Mouse (Mus musculus) urinary bladder, postnatal 14 days (tissue): ENCODE measurements at regions not wholly inside any gene's neighbourhood (a gene's known extent, or its start where the extent isn't known, plus 50 kb on each side); places are given as distances from the start of the nearest gene placed in this dataset.
A peak's percentile ranks its signal among the peaks of the same experiment; 100 is the strongest.

Source experiments
- DNase-seq: peaks from one replicate; pipeline ENCODE4 v3.0.0; 2021; ENCODE audit warnings: low spot score

DNA sequence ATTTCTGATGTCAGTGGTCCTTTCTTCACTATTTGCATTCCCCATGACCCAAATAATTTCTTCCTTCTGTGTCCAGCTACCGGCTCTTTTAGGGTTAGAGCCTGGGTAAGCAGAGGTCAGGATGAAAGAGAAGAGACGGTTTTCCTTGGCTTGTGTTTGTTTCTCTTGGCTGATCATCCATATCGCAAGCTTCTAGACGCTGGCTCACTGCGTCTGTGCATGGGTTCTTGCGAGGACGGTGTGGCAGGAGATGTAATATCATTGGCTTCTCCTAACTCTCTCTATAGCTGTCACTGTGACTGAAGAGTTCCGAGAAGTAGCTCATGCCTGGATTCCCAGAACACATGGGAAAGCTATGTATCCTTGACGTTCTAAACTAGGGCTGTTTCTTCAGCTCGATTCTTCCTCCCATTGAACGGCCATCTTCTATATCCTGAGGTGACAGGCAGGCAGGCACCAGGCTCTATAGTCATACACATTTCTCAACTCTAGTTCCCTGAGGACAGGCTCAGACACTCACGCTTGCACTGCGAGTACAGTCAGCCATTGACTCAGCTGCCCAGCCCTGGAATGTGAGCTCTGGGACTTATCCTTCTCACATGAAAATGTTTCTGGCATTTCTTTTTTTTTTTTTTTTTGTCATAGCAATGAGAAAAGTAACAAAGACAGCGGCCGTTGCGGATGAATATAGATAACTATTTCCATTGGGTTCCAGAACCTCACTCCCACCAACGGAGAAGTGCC, 85.0 kb downstream of the Bach1 start:
- DNase-seq, result no peak

DNA sequence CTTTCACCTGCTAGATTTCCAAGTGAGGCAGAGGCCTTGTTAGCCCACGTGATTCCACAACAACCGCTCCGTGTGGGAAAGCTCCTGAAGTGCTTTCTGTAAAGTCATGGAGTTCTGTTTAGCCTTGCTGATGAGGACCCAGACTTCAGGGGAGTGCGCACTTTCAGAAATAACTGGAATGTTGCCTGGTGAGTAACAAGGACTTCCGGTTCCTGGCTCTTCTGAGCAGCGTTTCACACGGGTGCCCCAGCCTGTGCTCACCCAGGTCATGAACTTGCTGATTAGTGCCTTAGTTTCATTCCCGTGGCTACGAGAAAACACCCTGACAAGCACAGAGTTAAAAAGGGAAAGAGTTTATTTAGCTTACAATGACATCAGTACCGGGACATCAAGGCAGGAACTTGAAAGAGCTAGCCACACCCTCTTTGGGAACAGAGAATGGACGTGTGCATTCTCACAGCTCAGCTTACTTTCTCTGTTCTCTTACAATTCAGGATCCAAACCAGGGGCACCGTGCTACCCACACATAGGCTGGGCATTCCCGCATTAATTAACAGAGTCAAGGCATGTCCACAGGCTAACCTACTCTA, 85.8 kb downstream of the Bach1 start:
- no peak for DNase-seq

DNA sequence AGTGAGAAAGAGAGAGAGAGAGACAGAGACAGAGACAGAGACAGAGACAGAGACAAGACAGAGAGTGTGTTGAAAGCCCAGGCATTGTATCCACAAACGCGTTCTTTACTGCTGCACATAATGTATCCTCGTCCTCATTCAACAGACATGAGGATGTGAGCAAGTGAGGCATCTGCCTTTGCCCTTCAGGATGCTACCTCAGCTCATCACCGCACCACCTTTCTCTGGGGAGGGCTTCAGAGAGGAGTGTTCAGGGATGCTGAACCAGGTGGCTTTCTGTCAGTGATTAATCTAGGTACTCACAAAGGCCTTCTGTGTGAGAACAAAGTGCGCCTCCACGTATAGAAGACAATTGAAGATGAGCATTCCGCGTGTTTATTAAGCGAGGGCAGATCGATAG, 90.8 kb downstream of the Bach1 start:
- no peak for DNase-seq

- DNase-seq, result no peak
These were observed 91.2 kb downstream of the Bach1 start for GRCm38 (mm10) chr16:87789957-87790356.

DNA sequence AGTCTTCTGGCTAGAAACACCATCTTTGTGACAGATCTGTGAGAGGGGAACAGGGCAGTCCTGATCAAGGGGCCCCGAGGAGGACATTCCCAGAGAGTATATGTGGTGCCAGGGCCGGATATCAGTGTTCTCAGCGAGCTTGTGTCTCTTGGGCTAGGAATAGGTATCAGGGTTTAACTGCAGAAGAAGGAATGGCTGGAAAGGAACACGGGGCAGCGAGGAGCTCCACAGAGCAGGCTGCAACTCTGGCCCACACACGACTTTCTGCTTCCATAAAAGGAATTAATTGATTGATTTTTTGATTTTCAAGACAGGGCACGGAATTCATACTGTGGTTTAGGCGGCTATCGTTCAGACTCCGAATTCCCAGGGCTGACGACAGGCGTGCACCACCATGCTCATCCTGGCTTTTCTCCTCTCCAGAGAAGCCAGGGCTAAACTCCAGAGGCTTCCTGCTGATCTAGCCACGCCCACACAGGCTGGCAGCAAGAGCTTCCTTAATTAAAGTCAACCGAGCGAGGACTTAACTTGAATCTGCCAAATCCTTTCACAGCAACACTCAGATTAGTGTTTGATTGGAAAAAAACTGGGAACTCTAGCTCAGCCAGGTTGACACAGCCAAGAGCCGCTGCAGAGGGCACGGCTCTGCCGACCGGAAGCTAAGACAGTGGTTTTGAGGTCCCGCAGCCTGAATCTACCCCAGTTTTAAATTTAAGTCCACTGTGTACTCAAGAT, 97.9 kb downstream of the Bach1 start:
- peak; percentile 31 for DNase-seq

DNA sequence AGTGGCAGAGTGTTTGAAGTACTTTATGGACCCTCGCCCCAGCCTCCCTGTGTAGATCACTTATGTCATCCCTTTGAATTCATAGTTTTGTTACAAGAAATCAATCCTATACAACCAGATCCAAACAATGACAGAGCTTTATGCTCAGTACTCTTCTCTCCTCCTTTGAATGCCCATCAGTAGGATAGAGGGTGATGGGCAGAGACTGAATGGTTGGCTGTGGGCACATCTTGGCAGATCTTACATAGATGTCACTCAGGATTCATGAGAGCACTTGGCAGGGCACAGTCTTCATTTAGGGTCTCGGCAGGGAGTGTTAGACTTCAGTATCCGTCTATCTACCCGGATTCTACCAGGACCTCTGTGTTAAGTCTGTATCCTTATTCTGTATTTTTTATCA, 103.6 kb downstream of the Bach1 start:
- no peak for DNase-seq

DNA sequence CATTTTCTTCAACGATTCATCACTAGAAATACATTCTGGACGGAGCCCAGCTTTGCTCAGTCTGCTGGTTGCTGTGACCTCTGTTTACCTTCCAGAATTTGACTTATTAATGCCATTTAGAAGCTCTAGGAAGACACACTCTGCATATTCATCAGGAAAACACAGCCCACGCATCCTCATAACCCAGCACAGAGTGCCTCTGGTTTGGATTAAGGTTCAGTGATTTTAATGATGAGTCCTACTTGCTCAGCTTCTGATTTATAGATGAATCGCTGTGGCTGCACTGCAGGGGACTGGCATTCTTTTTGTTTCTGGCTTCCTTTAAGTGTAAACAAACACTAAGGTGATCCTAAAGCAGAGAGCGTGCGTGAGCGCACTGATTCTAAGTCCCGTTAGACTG, 118.8 kb downstream of the Bach1 start:
- no peak for DNase-seq

DNA sequence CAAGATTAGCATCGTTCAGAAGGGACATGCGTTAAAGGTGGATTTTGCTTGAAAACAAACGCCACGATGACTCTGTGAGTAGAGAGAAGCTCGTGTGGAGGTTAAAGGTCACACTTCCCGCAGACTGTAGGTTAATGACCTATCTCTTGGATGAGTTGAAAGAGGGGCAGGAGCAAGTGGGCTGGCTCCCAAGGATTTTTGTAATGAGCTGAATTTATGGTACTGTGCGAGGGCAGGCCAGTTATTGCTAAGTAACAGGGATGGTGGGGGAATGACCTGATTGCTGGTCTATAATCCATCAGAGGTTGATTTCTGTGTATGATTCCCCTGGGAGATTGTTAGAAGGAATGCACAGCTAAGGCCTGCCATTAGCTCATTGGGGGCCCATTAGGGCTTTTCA, 135.6 kb downstream of the Bach1 start:
- DNase-seq, result no peak

- DNase-seq, result peak; percentile 66
These were observed 142.3 kb downstream of the Bach1 start for GRCm38 (mm10) chr16:87840949-87841546.
